Mouse (Mus musculus) layer of hippocampus, postnatal 25 days (tissue): Measurements from ENCODE around the gene Ttc13. TPM values are rescaled to one million over a fixed set of nuclear protein-coding genes. Genes with fewer than 3 reads are reported as not detected.

ENCODE experiments used
- DNase-seq, 2 experiments: peaks; one replicate each; pipeline ENCODE4 v3.0.0; 2022; ENCODE audit warnings: mixed read lengths in 2 of 2, low spot score in 1 of 2; ENCODE audit errors: extremely low spot score in 1 of 2
- total RNA-seq, 2 experiments: library from RNA; stranded (reverse); gene quantifications; 2 replicates each; pipeline ENCODE4 v1.2.3; 2021

Gene Ttc13
- total RNA-seq, 2 experiments from 2014 or later: 40.7 to 54.6 TPM

DNA sequence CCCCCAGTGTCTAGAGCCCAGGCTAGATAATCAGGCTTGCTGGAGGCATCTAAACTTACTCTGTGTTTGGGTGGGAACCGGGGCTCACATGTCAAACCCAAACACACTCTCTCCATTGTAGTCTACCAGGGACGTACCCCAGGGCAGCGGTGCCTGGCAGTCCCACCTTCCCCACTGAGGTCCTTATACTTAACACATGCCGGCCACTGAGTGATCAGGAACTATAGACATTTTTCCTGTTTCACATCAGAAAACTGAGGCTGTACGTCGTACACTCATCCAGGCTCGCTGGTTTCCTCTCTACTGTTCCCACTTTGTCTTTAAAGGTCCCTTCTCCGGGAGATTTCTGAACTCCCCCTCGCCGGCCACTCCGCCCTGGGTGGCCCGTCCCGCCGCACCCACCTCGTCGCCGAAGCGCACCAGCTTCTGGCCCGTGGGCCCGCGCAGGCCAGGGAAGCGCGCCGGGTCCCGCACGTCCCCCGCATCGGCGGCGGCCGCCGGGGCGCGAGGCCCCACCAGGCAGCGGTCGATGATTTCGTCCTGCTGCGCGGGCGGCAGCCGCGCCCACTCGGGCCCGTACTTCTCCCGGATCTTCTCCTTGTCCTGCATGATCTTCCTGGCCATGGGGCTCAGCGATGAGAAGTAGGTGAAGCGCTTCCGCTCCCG is 59.2 kb downstream of the Ttc13 start:
- no peak for DNase-seq

DNA sequence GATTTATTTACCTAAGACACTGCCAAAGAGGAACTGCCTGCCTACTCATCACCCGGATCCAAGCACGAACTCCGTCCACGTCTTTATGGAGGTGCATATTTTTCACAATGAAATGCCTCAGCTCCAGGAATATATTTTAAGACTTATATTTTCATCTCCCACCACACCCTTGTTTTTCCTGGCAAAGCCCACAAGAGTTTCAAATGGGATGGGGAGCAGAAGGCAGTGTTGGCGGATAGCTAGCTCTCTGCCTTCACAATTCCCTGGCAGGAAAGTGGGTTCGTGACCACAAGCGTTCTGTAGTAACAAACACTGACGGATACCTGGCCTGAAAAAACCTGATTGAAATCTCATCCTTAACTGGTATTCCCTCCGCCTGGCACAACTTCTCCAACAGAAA is 60.0 kb downstream of the Ttc13 start:
- no peak for DNase-seq

DNA sequence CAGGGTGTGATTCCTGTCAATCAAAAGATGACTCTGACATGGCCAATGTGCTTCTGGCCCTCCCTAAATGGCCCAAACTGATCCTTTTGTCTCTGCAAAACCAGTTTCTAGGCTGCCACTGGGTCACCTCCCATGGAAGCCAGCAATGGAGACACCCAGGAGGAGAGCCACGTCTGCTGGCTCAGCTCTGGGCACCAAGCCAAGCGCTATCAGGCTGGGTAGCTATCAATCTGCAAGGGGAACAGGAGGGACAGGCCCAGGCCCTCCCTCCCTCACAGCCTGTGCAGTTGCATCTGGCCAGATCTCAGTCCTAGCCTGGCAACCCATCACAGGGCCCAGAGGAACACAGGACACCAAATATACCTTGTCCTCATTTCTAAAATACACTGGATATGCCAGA is 63.4 kb downstream of the Ttc13 start:
- peak in 1 of 2 experiments; percentile 44 for DNase-seq

DNA sequence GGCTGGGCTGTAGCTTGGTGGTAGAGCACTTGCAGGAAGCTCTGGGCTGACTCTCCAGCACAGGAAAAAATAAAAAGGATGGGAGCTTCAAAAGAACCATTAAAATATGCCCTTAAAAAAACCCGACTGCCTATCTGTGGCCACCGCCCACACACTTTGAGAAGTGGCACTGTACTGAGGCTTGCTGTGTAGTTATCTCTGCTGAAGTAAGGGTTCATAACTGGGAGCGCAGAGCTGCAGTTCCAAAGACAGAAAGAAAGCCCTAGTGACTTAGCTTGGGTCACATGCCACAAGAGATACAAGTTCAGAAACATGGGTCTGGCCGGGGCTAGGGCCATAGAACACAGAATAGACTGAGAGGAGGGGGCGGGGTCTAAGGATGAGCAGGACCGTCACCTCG is 63.8 kb downstream of the Ttc13 start:
- DNase-seq: no peak

DNA sequence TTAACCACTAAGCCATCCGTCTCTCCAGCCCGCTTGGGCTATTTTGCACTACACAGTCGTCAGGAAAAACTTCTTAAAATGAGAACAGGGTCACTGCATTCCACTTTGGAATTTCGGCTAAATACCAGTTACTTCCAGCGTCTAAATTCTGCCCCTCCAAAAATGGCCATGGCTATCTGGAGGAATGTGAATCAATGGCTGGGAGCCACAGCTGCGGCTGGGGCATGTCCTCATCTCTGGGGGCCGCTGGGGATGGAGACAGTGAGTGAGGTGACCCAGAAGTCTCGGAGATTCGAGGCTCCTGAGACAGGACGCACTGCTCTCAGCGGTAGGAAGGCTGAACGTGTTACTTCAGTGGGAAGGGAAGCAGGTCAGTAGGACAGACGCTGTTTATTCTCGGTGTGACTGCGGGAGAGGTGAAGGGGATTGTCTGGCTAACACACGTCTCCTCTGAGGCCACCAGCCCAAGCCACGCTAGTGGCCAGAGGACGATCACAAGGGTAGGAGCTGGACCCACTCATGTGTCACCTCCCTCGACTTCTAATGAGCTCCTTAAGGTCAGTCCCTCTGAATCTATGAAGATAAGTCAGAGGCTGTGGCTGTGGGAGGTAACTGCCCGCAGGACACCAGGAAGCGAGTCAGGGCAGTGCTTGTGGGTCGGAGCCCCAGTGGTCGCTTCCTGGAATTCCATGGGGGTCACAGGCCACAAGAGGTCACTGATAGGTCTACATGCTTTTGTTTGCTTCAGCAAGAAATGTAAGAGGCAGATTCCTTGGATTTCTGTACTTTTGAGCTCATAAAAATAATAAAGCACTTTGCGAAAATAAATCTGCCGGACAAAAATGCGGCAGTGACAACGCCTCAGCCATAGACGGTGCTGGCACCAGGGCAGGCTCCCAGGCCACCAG is 68.0 kb downstream of the Ttc13 start:
- no peak for DNase-seq

DNA sequence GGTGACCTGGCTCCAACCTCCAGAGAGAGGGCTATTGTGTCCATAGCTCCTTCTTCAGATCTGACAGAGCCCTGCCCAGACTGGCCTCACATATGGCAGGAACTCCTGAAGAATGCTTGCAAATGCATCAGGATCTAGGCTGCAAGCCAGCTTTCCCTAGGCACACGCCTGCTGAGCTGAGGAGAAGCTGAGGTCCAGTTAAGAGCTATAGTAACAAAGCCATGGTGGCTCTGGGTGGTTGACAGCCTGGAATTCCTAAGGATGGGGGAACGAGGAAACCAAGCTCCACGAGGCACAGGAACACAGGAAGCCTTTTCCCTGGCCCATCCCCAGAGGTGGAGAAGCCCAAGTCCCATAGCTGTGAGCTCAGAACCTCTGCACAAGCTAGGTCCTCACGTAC is 69.2 kb downstream of the Ttc13 start:
- DNase-seq: no peak

DNA sequence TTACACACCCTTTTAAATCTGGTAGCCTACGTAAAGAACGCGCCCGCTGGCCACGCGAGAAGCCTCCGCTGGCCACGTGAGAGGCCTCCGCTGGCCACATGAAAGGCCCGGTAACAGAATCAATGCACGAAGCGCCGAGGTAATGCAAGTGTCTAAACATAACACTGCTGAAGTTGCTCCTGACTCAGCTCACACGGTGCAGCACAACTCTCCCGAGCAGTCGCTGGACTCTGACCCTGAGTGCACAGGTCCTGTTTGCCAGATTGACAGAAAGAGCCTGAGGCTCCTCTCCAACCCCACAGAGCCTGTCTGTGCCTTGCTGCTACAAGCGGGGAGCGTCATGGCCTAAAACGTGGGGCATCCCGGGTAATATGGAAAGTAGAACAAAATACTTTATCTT is 70.0 kb downstream of the Ttc13 start:
- no peak for DNase-seq

DNA sequence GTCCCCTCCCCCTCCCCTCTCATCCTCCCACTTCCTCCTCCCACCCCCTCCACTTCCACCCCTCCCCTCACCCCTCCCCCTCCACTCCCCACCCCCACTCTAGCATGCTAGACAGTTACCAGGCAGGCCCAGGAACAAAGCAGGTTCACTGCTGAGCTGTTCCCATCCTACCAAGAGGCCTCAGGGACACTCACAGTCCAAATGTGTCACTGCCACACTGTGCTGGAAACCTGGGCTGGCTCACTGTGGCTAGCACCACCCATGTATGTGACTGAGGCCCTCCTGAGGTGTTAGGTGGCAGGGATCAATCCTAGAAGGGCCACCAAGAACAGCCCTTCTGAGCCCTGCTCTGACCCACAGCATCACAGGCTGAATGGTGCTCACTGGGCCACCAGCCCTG is 73.5 kb downstream of the Ttc13 start:
- DNase-seq: no peak

DNA sequence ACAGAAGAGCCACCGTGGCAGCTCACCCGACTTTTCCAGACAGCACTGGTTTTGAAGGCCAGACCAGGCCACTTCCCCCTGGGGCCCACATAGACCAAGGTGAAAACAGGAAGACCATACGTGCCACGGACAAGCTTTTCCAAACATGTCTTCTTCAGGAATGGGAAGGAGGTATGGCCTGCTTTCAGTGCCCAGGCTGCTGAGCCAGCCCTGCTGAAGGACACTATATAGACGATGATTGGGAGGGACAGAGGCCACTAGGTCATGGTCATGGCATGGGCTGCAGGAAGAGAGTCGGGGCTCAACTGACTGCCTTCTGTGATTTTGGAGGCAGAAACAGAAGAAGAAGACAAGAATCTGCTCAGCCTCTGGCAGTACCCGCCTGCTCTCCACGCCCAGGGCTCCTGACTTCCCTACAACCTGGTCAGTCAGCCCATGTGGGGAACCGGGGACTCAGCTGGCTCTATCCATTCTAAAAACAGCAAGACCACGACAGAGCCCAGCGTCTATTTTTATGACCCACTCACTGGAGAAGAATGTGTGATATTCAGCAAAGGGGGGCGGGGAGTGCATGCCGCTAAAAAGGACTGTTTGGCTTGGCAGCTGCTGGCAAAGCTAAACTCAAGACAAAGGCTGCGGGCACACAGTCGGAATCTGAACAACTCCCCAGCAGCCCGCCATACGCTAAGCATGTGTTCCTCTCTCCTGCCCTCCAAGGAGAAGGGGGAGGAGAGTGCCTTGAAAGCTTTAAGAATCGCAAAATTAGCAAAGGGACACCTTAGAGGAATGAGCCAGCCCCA is 78.0 kb downstream of the Ttc13 start:
- no peak for DNase-seq

DNA sequence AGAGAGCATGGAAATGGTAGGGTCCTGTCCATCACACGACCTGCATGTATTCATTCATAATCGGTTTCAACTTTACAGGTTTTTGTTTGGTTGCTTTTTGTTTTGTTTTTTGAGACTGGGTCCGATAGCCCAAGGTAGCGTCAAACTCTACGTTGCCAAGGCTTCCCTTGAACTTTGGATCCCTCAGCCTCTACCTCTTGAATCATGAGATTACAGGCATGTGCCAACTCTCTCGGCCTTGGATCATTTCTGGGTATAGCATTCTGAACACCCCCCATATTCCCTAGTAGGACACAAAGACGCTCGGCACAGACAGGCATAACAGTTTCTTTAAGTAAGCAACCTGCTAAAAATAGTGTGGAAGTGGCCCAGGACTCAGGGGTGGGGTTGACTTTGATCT is 80.2 kb downstream of the Ttc13 start:
- no peak for DNase-seq

DNA sequence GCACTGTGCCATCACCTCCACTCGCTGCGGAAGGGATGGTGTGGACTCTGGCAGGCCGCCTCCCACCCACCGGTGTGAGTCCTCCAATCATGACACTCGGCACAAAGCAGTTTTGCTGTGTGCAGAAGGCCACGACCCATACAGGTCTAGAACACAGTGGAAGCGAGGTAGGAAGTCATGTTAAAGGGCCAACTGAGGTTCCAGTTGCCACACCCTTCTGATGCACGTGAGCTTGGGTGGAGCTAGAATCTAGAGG is 86.6 kb downstream of the Ttc13 start:
- DNase-seq: no peak

DNA sequence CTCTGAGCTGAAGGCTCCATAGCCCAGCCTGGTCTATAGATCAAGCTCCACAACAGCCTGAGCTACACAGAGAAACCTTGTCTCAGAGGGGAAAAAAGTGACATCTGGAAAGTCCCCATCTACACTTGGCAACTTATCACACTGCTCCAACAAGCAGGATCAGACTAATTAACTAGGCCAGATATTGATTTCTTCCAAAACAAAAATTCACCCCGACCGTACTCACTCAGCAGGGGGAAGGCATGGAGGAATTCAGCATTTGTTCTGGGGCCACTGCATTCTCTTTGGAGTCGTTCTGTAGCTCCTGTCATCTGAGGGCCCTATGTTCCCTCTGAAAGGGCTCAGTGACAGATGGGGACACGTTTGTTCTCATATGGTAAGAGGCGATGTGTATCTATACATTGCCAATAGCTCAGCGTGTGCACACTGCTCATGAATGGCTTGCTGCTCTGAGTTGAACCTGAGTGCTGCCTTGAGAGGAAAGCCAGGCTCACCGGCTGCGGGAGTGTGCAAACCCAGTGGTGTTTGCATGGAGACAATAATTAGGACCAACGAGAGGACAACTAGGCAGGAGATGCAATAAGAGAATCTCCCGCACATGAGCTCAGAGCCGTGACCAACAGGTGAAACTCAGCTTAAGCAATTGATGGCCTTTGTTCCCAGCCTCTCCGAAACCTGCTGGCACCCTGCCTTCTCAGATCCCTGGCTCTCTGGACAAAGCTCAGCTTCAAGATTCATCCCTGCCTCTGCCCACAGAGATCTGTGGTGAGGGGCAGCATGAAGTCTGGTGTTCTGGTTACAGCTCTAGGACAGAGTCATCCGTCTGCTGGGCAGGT is 87.2 kb downstream of the Ttc13 start:
- no peak for DNase-seq

DNA sequence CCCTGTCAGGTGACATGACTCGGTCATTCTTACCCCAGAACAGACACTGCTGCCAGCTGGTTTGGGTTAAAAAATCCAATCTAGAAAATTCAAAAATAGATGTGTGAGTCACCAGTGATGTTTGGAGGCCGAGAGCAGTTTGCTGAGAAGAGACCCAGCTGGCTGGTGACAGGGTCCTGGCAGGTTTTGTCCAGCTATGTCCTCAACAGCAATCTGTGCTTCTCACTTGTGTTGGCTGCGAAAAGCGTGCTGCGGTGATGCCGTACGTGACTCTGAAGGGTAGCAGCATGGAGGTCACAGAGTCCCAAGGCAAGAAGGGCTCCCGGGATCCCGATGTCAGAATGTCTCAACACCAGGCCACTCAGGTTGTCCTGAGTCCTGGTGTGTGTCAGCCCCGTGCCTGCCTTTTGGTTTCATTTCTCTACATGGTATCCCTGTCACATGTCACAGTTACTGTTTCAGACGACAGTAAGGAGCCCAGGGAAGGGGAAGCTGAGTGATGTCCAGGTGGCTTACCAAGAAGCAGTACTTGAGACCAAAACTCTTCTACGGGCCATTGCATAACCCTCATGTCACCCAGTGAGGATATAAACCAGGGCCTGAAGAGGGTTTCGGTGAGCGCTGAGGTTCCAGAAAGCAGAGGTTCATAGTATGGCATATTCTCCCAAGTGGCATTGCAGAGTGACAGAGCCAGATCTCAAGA is 88.6 kb downstream of the Ttc13 start:
- no peak for DNase-seq

DNA sequence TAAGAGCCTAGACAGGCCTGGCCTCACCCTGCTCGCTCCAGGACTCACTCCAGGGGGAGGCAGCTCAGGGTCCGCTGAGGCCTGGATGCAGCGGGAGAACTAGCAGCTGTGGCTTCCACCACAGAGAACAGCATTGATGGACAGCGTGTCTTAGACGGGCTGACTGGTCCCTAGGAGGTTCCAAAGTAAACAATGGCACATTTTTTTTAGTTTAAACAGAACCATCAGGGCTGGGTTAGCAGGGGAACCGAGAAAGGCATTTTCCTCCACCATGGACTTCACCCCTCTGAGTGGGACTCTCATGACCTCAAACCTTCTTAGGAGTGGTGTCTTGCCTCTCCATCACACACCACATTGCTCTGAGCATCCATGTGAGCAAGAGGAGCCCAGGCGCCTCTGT is 89.8 kb downstream of the Ttc13 start:
- DNase-seq: no peak

DNA sequence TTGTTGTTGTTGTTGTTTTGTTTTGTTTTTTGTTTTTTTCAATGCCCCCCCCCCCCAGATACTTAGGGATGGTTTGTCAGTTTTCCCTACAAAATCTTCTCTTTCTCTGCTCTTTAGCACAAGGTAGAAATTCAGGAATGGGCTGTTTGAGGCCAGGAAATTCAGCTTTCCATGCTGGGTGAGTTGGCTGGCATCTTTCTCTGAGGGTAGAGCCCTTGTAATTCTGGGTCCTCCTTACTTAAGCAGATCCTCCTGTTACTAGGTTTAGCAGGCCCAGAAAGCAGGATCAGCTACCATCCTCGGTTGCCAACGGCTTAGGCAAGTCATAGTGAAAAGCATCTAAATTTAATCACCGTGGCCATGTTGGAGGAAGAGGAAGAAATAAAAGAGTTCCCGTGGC is 90.9 kb downstream of the Ttc13 start:
- no peak for DNase-seq

DNA sequence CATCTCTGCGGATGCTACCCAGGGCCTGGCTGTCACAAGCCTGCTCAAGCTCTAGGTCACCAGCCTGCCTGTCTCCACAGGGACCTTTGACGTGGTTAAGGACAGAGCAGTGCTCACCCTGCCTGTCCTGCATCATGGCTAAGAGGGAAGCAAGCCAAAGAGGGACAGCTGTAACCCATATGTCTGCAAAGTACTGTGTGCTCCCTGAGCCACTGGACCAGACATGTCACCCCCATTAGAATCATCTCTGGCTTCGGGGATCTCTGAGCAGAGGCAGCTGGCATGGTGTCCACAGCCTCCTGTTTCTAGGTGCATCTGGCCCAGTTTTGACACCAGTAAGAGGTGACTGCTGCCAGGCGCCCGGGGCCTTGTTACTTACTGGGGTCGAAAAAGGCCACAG is 91.3 kb downstream of the Ttc13 start:
- no peak for DNase-seq

DNA sequence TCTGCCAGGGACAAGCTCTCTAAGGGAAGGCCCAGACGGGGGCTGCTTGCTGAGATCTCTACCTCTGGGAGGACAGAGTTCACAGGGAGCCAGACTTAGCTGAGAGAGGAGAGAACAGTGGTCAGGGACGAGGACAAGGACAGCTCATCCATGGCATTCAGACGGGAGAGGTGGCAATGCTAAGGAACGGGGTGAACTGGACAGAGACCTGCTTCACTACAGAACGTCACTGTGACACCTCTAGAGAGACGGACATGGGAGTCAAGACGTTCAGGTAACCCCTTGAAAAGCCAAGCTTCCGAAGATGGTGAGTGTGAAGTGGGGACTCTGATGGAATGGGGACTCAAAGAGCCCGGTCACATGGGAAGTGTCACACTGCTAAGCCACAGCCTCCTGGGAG is 95.5 kb downstream of the Ttc13 start:
- DNase-seq: no peak
